Mouse (Mus musculus) ovary, postnatal 10 days (tissue): ENCODE results near the gene Morc2a.

ENCODE experiments used
- DNase-seq: peaks from one replicate; pipeline ENCODE4 v3.0.0; 2022; ENCODE audit warnings: low spot score

Morc2a gene

GRCm38 (mm10) chr11:3684232-3684631, 35.2 kb downstream of the Morc2a start:
- no peak for DNase-seq

DNA sequence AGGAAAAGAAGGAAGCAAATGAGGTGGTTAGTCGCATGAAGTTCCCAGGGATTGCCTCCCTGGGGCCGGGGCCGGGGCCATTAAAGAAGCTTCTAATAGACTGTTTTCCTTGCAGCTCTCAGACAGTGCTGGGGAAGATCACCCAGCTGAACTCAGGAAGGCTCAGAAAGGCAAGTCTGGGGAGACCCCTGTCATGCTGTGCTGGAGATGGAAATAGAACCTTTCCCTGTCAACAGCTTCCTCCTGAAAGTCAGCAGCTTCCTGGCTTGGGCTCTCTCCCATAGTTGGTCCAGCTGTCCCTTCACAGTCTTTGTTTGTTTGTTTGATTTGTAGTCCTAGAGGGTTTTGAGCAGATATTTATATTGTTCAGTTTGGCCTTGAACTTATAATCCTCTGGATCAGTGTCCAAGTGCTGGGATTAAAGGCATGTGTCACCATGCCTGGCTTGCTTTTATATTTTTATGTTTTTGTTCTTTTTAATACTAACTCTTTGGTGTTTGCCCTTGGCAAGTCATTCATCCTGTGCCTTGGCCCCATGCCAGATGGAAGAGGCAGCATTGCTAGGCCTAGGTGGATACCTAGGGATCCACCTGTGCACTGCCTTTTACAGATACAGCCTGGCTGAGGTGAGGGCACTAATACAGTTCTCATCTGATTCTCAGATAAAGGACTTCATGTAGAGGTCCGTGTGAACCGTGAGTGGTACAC, 35.9 kb downstream of the Morc2a start:
- no peak for DNase-seq

DNA sequence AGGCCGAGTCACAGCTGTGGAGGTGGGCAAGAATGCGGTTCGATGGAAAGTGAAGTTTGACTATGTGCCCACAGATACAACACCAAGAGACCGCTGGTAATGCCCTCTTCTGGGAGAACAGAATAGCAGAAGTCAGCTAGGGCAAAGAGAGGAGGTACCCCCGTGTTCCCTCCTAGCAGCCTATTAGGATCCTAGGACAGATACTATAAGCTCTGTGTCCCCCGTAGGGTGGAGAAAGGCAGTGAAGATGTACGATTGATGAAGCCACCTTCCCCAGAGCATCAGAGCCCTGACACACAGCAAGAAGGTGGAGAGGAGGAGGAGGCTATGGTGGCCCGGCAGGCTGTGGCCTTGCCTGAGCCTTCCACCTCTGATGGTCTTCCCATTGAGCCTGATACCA, 36.4 kb downstream of the Morc2a start:
- DNase-seq: no peak

GRCm38 (mm10) chr11:3686318-3686717, 37.3 kb downstream of the Morc2a start:
- DNase-seq: no peak

DNA sequence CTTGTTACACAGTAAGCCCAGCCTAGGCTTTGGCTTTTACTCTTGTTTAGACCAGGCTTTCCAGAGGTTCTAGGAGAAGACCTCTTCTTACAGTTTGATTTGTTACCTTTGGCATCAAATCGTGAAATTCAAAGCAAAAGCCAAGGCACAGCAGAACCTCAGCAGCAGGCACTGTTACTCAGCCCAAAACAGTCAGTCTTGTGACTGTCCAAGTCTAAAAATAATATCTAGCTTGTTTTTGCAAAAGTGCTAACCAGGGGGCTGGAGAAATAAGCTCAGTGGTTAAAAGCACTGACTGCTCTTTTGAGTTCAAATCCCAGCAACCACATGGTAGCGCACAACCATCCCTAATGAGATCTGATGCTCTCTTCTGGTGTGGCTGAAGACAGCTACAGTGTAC, 37.9 kb downstream of the Morc2a start:
- no peak for DNase-seq

DNA sequence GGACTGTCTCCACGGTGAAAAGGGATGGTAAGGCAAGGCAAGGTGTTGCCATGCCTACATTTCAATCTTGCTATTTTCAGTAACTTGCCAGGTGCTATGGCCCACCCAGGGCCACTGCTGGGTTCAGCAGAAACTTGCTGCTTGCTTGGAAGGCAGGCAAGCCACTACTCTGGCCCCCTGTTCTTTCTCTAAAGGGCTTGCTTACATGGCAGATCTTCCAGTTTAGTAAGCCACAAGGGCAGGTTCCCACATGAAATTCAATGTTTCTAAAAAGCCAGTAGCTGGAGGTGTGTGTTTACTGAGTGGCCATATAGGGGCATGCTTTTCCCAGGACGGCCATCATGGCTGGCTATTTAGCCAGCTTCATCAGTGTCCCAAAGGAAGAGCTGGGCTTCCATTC, 42.8 kb downstream of the Morc2a start:
- no peak for DNase-seq

GRCm38 (mm10) chr11:3696086-3696616, 47.2 kb downstream of the Morc2a start:
- DNase-seq: no peak

GRCm38 (mm10) chr11:3697441-3697840, 48.5 kb downstream of the Morc2a start:
- DNase-seq: no peak

DNA sequence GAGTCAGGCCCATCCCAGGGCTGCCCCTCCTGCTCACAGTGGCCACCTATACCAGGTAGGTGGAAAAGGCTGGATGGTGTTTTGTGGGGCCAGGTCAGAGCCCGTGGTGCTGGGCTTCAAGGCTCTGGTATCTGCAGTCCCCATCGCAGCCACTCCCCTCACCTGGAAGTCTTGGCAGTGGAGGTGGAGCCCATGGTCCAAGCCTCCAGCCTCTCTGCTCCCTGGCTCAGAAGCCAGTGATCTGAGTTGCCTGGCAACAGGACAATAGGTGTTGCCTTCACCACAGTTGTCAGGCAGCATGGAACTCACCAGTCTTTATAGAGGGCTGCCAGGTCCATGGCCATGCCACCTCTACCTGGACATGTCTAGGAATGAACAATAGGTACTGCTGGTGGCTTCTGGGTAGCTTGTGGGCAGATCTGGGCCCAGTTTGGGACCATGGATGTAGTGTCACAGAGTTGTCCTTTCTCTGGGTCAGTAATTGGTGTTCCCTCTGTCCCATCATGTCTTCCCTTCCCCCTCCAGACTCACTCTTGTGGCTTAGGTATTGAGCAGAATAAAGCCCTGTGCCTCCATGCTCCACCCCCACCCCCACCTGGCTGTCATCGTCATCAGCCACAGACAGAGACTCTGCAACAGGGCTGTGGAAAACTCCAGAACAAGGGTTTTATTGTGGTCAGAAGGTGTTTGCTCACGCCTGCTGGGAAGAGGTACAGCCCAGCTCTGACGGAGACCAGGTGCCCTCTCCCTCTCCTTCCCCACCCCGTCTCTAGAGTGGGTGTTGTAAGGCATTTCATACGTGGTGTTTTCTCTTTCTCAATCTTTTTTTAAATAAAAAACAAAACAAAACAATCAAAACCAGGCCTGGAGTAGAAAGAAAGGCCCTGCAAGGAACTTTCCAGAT, 54.4 kb downstream of the Morc2a start:
- no peak for DNase-seq

- no peak for DNase-seq
Measured at GRCm38 (mm10) chr11:3704404-3704803, 55.4 kb downstream of the Morc2a start.

DNA sequence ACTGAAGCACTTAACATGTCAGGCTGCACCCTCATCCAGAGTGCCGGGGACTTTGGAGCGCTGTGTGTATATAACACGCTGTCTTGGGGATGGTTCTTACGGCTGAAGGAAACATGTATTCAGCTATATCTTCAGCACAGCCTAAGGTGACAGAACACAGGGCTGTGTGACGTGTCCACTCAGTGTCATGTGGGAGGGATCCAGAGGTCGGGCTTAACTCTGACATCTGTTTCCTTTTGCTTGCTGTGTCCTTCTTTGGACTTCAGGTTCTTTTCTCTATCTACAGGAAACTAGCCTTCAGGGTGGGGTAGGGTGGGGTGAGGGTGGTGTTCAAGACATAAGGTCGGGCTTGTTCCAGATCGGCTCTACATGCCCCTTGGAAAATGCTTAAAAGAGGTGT, 58.1 kb downstream of the Morc2a start:
- DNase-seq: no peak

DNA sequence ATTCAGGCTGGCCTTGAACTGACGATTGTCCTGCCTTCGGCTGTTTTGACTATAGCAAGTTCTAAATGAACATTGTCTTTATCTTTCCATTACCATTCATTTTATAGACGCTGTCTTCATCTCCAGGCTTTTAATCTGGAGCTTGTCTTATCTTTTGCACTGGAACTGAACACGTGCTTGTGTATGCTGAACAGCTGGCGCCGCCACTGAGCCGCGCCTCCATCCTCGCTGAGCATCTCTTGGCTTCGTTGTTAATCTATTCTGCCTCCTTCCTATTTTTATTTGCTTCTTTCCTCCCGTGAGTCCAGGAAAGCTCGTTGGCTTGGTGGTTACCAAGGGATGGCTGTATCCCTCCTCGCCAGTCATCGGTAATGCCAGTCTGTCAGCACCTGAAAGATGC, 61.2 kb downstream of the Morc2a start:
- no peak for DNase-seq

GRCm38 (mm10) chr11:3714486-3714885, 65.5 kb downstream of the Morc2a start:
- DNase-seq: peak; percentile 12

DNA sequence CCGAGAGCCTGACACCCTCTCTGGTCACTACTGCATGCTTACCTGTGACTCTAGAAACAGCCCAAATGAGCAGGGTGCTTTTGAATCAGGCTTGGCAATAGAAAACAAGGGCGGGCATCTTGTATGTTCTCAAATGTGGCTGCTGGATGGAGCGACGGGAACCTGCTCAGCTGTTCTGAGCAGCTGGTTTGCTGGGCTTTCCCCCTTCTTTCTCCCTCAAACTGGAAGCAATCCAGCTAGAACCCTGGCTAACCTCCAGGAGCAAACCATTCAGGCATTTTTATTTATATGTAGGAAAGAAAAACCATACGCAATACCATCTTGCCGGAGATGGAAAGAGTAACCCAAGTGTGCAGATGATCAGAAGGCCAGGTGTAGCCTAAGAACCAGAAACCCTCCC, 67.7 kb downstream of the Morc2a start:
- no peak for DNase-seq

DNA sequence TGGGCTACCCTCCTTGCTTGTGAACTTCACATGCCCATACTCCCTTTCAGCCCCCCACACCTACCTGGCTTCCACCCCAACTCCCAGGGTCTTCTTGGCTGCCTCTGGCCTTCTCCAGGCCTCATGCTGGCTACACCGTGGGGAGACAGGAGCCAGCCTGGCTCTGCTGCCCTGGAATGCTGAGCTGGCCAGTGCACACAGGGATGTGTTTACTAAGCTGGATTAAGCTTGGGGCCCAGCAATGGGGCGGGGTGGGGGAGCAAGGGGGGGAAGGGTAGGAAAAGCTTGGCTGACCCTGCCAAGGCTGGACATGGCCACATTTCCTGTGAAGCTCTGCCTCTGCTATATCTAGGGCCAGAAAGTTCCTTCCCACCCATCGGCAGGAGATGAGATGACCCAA, 73.0 kb downstream of the Morc2a start:
- no peak for DNase-seq

- no peak for DNase-seq
Measured at GRCm38 (mm10) chr11:3722861-3723260, 73.9 kb downstream of the Morc2a start.

- no peak for DNase-seq
Measured at GRCm38 (mm10) chr11:3723910-3724309, 74.9 kb downstream of the Morc2a start.

- DNase-seq: no peak
Measured at GRCm38 (mm10) chr11:3724726-3725125, 75.7 kb downstream of the Morc2a start.

DNA sequence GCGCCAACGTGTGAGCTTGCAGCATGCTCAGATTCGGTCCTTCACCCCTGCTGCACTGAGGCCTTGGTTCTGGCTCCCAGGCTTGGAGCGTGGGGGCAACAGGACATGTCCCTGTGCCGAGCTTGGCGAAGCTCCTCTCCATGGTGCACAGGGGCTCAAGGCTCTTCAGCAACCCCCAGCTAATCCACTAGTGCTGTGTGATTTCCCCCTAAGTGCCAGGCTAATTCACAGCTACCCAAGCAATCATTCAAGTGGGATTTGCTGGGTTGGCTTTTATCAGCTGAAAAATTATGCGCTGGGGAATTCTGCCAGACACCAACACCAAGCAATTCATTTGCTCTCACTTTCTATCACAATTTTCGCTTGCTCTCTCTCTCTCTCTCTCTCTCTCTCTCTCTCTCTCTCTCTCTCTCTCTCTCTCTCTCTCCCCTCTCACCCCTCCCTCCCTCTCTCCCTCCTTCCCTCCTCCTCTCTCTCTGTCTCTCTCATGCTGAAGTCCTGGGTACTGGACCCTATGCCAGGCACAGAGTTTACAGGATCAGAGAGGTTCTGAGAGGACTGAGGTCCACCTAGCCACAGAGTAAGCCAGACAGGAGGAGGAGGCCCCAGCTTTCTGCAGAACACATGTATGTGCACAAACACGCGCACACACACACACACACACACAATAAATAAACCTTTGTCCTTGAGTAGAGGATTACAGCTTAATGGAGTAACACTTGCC, 76.5 kb downstream of the Morc2a start:
- DNase-seq: no peak

- DNase-seq: no peak
Measured at GRCm38 (mm10) chr11:3727438-3728105, 78.6 kb downstream of the Morc2a start.

GRCm38 (mm10) chr11:3731469-3731868, 82.5 kb downstream of the Morc2a start:
- no peak for DNase-seq
